Mouse (Mus musculus): ENCODE measurements around the gene Rnasel. TPM values are rescaled to one million over a fixed set of nuclear protein-coding genes. Genes with fewer than 3 reads are reported as not detected.

Gene Rnasel
- 40.4 TPM for polyA plus RNA-seq (2014; fragmentation: Illumina TruSeq; extraction: RNeasy Lipid Tissue Mini Kit (QIAGEN cat#74804))

DNA sequence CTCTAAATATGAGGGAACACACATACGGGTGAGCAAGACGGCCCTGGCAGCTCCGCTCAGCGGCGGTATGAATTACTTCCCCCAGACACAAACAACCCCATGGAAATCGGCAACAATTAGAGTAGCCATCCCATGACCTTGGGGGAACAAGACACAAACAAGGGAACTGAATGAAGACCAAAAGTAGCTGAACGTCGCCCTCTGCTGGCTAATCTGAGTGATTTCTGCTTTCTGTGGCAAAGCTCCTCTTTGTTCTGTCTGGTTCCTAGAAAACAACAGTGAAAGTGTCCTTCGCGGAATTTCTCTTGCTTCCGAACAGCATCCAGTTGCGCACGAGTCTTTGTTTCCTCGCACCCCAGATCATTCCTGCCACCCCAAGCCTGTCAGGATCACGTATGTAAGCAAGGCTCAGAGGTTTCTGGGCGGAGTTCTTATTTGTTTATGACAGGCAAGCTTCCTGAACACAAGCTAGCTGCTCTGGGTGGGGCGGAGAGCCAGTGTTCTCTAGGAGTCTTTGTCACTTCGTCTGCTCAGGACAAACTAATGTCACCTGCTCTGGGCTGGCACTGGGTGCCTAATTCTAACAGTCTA is at the start of gene Rnasel:
Rnasel (plus strand) TSS at position 216 of the 591 bp plus-strand sequence.

DNA sequence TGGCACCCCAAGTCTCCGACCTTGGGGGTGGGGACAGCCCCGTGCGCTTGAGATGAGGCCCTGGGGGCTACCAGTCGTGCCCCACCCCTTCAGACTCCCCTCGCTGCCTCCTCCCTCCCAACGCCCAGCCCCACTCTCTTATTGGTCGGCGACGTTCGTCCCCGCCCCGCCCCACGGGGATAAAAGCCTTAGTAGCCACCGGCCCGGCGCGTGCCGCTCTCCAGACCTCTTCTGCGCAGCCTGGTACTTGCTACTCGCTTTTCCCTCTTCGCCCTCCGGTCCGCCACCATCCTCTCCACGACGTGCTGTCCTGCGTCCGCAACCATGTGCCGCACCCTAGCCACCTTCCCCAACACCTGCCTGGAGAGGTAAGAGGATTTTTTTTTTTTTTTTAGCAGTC is 9.1 kb upstream of the Rnasel start, which contains the start of gene Rgs16:
Rgs16 (plus strand) TSS at position 205 of the 400 bp plus-strand sequence.

Other genes with a start within 250 kb of the Rnasel start
- gene Npl, start 199.4 kb upstream of the Rnasel start, polyA plus RNA-seq (2014; fragmentation: Illumina TruSeq; extraction: RNeasy Lipid Tissue Mini Kit (QIAGEN cat#74804)) = 6.1 TPM
- not detected for gene Rgs8, start 96.4 kb upstream of the Rnasel start, polyA plus RNA-seq (2014; fragmentation: Illumina TruSeq; extraction: RNeasy Lipid Tissue Mini Kit (QIAGEN cat#74804))
- 0.57 TPM for gene Rgs16, start 9.1 kb upstream of the Rnasel start, polyA plus RNA-seq (2014; fragmentation: Illumina TruSeq; extraction: RNeasy Lipid Tissue Mini Kit (QIAGEN cat#74804))
- gene Rgsl1, start 94.7 kb downstream of the Rnasel start, polyA plus RNA-seq (2014; fragmentation: Illumina TruSeq; extraction: RNeasy Lipid Tissue Mini Kit (QIAGEN cat#74804)) = 0.31 TPM
- gene Teddm1b, start 124.9 kb downstream of the Rnasel start, polyA plus RNA-seq (2014; fragmentation: Illumina TruSeq; extraction: RNeasy Lipid Tissue Mini Kit (QIAGEN cat#74804)) = 0.17 TPM
- not detected for gene Teddm1a, start 142.3 kb downstream of the Rnasel start, polyA plus RNA-seq (2014; fragmentation: Illumina TruSeq; extraction: RNeasy Lipid Tissue Mini Kit (QIAGEN cat#74804))
- gene Glul, start 150.5 kb downstream of the Rnasel start, polyA plus RNA-seq (2014; fragmentation: Illumina TruSeq; extraction: RNeasy Lipid Tissue Mini Kit (QIAGEN cat#74804)) = 287 TPM
- gene Teddm2, start 150.8 kb downstream of the Rnasel start, polyA plus RNA-seq (2014; fragmentation: Illumina TruSeq; extraction: RNeasy Lipid Tissue Mini Kit (QIAGEN cat#74804)) = 0.54 TPM